Mouse (Mus musculus): ENCODE data around the gene Ppm1h. TPM values are rescaled to one million over a fixed set of nuclear protein-coding genes. Genes with fewer than 3 reads are reported as not detected.

Gene Ppm1h
- polyA plus RNA-seq (2017; shearing (Covaris generic)), result 10 to 100 TPM; 21.3 to 28.2 TPM

DNA sequence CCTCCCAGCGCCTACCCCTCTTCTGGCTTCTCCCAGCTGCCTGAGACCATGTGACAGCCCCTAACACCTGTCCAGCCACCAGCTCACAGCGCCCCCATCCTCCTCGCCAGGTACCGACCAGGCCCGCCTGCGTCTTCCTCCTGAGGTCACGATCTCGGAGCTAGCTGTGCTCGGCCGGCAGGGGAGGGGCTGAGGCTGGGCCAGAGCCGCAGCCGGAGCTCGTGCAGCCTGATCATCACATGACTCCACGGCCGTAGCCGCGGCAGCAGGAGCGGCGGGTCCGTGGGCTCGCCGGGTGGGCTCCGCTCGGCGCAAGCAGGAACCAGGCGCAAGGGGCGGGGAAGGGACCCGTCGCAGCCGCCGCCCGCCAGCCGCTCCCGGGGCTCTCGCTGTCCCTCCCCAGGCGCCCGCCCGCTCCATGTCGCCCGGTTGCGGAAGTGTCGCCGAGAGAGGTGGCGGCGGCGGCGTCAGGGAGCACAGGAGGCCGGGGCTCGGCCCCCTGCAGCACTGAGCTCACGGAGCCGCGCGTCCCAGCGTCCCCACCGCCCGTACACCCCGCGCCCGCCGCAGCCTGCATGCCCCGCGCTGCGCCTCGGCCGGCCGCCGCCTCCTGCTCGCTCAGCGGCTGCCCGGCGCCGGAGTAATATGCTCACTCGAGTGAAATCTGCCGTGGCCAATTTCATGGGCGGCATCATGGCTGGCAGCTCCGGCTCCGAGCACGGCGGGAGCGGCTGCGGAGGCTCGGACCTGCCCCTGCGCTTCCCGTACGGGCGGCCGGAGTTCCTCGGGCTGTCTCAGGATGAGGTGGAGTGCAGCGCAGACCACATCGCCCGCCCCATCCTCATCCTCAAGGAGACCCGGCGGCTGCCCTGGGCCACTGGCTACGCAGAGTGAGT is at the start of gene Ppm1h:
Gene Ppm1h, plus strand, starts transcription at position 222 of the 896 bp plus-strand sequence.

Other genes with a start within 250 kb of the Ppm1h start
- under 1 TPM in 1 of 2 experiments, not detected in 1; 0.35 TPM for gene Avpr1a, start 230.3 kb upstream of the Ppm1h start, polyA plus RNA-seq (2017; shearing (Covaris generic))

Data from inflammation-experienced regulatory T-cells (primary cell).